Mouse (Mus musculus): ENCODE data around the gene Slc4a2.
A peak's percentile ranks its signal among the peaks of the same experiment; 100 is the strongest.

DNA sequence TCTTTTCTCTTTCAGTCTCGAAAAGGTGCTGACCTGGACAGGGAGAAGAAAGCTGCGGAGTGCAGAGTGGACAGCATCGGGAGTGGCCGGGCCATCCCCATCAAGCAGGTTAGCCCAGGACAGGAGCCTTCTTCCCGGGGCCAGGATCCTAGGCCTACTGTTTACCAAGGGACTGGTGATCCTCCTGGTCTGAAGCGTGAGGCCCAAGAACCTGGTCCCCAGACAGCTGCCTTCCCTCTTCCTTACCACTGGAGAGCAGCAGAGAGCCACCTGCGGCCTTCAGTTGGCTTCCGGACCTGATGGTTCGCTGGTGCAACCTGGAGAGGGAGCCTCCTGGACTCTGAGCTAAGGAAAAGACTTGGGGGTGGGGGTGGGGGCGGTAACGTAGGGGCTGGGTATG lies 59.7 kb downstream of the Slc4a2 start:
- TF ChIP-seq CTCF (IDR thresholded peaks at IDR 0.05; ENCODE audit: extremely low read depth, insufficient read depth, insufficient read length, insufficient replicate concordance) (peak; percentile 75; the same call in 1 of the 2 replicates), POLR2A (IDR thresholded peaks at IDR 0.05; ENCODE audit: low read depth, low read length) (no peak)
